Mouse (Mus musculus) right cerebral cortex, postnatal 14 days (tissue): ENCODE measurements around the gene Abcc4.

Source experiments
- DNase-seq: peaks from one replicate; pipeline ENCODE4 v3.0.0; 2022

Abcc4 gene

GRCm38 (mm10) chr14:118491300-118491699 is 214.7 kb downstream of the Abcc4 start:
- DNase-seq = no peak

DNA sequence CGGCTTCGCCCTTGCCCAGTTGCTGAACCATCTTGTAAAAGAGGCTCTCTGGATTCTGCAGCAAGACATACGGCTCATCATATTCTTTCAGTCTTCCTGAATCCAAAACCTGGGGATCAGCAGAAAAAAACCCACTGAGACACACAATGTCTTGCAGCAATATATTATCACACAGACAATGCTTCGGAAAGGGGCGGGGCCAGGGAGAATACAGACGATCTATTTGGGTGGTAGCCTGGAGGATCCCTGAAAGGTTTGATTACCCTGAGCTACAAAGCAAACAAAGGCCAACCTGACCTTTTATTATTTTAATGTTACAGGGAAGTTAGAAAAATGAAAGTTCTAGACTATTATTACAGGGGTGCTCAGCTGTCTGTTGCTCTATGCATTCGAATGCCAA is 215.5 kb downstream of the Abcc4 start:
- no peak for DNase-seq

DNA sequence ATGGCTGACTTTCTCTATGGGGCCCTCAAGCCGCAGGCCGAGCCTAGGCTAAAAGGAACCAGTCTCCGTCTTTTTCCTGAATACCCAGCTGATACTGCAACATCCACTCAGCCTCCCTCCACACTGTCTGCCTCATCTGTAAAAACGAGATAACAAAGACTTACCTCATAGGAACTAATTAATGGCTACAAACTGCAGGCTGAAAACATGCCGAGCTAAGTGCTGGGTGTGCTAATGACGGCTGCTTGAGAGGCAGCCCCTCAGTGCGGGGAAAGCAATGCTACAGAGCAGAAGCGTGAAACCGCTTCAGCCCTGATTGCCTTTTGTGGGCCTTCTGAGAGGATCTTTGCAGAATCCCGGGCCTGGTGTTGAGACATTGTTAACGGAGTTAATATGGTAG is 219.7 kb downstream of the Abcc4 start:
- DNase-seq = no peak

GRCm38 (mm10) chr14:118485646-118486045 is 220.4 kb downstream of the Abcc4 start:
- no peak for DNase-seq

DNA sequence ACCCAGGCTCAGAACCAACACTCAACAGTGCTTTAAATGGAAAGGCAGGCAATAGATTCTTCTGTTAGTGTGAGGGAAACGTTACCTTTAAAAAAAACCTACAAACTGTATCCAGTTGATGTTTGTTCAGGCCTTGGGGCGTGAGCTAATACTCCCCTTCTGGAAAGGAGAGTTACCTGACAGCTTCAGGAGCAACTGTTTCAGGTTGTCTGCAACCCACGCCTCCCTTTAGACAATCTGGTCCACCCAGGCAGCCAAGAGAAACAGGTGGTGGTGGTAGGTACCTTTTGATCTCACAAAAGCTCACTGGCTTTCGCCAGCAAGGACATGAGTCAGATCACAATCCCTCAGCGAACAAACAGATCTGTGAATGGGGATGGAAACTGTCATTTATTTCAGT is 223.7 kb downstream of the Abcc4 start:
- DNase-seq = no peak

- DNase-seq = no peak
Observed at GRCm38 (mm10) chr14:118481779-118482178, 224.2 kb downstream of the Abcc4 start.

DNA sequence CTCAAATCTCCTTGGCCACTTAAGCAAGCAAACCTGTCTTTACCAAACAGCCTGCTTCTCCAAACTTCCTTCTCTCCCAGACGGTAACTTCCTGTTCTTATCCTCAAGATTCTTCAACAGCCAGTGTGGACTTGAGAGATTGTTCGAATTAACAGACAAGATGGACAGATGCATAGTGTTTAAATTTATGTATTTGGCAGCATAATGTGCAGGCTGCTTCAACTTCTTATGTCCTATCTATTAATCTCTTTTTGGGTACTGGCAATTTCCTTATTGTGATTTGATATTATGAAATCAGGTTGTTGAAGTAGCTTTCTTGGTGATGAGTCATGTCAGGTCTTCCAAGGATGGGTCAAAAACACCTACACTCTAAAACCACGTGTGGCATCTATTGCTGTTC is 229.7 kb downstream of the Abcc4 start:
- no peak for DNase-seq

GRCm38 (mm10) chr14:118475100-118475454 is 230.9 kb downstream of the Abcc4 start:
- DNase-seq = no peak

DNA sequence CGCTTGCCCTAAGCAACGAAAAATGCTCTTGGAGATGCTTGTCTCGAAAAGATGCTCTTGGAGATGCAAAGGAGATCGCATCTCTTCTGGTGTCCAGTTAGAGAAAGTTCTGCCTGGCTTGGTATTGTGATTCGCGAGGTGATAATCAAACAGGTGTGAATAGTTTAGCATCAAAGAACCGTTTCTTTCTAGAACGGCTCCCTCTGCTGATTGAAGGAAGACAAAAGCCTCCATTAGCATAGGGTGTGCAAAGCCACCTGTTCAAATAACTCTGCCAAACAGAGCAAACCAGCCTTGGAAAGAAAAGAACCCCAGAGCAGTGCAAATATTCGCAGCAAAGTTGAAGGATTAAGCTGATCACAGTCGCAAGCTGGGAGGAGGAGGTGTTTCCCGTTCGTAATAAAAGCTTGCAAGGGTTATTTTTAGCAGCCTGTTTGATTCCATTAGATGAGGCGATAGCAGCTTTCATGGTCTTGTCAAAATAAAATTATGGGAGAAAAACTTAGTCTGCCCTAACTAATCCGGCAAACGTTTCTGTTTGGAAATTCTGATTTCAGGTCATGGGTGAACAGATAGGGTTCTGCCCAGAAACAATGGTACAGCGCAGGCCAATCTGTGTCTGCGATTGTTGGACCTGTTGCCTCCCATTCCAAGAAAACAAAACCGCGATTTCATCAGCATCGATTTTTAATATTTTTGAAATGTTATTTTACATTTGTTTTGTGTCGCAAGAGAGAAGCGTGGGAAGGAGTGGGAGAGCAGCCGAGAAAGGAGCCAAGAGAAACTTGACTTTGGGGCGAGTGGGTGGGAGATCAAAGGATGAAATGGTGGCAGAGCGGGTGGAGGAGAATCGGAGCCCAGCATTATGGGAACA is 231.6 kb downstream of the Abcc4 start:
- DNase-seq = no peak

DNA sequence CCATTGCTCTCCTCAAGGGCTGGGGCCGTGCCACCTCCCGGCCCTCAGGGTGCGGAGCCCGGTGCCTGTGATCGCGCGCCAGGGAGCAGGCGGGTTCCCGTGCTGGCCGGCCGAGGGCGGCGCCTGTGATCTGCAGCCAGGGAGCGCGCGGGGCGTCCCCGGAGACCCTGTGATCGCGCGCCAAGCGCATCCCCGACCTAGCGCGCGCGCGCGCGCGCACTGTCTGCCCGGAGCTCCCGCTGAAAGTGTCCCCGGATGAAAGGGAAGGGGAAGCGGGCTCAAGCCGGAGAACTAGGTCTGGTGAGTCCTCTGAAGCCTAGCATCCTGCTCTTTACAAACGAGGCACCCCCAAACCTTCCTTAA is 232.2 kb downstream of the Abcc4 start:
- peak; percentile 60 for DNase-seq

DNA sequence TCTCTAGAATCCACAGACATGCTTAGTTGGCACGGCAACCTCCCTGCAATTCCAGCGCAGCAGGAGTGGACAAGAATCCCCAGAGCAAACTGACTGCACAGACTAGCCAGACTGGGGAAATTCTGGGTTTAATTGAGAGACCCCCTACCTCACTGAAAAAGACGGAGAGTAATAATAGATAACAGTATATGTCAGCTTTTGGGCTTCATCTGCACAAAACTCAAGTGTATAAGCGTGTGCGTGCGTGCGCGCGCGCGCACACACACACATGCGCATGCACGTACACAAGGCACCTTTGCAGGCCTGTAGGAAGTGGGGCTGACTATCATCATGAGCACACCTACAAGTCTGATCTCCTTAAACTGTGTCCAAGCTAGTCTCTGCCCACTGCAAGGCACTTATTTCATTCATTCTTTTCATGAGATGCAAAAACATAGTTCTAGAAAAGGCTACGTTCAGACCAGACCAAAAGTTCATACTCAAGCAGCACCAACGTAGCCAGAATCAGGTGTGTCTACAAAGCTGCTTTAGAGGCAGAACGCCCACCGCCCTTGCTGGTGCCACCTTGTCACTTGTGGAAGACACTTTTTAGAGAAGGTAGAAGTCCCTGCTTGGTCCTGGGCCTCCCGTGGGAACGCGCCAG is 232.7 kb downstream of the Abcc4 start:
- no peak for DNase-seq

GRCm38 (mm10) chr14:118465331-118465730 is 240.7 kb downstream of the Abcc4 start:
- DNase-seq = no peak

- DNase-seq = no peak
Observed at GRCm38 (mm10) chr14:118464401-118464800, 241.6 kb downstream of the Abcc4 start.

DNA sequence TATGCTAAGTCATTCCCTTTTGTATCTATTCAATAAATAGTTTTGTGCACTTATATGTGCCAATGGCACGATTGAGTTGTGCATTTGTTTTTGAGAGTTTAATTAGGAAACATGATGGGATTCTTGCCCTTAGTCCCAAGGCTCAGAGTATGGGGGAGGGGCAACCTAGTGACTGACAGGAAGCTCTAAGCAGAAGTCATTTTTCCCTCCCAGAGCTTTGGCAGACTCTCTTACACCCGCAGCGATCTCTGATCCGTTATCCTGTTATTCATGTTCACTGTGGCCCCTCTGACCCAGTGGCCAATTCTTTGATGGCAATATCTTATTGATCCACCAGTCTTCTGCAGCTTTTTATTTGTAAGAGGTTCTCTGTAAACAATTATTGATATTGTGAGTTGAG is 253.4 kb downstream of the Abcc4 start:
- DNase-seq = no peak

DNA sequence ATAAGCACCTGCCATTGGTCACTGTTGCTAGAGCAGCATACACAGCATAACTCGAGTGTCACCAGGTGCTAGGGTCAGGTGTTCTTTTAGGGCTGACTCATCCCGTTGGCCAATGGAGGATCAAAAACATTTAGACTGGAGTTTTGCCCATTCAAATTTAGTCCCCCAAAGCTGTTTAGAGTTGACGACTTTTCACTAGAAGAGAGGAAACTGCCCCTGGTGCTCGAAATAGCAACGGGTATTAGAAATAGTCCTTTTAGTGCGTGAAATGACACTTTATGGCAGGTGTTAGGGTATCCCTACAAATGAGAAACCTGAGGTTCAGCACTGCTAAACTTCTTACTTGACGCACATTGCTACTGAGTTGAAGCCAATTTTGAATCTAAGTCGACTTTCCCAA is 265.9 kb downstream of the Abcc4 start:
- no peak for DNase-seq

DNA sequence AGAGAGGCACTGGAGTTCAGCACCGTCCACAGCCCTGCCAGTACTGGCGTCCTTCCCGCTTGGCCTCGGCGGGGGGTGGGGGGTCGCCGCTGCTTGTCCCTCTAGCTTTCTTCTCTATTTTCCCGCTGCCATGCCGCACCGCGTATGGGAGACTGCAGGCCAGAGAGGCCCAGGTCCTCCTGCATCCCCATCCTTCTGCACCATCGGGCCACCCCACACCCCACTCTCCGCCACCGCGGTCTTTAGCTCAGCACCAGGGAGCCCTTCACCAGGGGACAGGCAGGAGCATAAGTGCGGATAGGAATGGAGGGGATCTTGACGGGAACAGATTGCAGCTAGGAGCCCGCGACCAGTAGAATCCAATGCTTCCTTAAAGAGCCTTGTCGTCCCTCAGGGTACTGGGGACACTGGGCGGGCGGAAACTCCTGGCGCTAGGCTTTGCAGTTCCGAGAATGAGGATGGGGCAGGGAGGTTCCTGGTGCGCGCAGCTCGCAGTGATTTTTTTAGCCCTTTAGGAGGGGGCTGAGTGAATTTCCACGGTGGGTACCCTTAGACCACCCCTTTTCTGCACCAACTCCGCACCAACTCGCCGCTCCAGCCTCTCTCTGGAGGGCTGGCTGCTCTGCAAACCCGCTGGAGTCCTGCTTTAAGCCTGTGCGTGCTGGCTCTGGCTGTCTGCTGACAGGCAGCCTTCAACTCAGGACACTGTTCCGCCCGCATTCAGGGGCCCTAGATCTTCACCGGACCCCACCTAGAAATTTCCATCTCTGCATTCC is 268.7 kb downstream of the Abcc4 start:
- DNase-seq = peak; percentile 11

DNA sequence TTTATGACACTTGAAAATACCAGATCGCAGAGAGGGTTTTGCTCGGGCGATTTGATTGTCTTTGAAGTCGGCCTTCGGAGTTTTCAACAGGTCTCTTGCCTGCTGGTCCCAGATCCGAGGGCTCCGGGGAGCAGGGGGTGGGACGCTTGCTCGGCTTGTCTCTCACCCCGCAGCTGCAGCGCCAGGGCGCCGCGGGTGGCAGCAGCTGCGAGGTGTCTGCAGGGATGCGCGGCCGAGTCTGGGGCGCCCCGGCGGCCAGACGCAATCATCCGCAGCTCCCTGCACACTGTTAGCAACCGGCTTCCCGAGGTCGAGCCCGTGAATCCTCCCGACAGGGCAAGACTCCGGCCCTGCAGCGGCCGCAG is 269.2 kb downstream of the Abcc4 start:
- peak; percentile 43 for DNase-seq

DNA sequence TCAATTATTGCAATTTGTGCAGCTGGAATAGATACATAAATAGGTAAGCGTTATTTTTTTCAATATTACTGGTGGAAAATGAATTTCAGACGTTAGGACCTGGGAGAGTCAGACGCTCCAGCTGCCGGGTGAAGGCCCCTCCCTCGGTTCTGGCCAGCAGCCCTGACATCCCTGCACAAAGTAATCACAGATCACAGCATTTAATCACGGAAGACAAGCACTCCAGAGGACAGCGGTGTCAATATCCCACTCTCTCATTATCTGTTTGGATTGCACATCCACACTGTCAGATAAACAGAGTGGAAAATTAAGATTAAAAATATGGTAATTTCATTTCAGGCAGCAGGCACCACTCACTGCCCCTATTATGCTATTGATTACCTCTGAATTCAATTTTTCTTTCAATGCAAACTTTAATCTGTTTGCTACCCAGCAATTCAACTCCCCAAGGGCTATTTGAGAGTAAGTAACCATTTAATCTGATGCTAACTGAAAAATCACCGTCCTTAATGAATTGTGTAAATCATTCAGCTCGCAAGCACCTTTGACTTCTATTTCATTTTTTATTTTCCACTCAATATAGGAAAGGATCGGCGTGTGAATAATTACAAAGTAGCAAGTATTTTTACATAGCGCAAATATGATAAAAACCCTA is 270.2 kb downstream of the Abcc4 start:
- no peak for DNase-seq

DNA sequence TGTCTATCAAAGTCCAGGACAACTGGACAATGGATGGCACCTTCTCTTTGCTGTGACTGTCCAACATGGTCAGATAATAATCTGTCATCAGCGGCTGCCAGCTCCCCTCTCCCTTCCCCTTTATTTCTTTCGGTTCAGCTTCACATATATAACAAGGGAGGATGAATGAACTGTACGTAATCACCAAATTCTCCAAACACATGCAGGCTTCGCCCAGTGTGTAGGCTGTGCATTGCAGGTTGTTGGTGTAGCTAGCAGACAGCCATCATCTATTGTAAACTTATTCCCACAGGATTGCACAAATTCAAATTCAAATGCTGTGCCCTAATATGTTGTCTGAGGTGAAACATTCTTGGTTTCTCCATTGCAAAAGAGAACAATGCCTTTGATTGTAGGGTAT is 271.2 kb downstream of the Abcc4 start:
- DNase-seq = no peak

- DNase-seq = no peak
Observed at GRCm38 (mm10) chr14:118433848-118434247, 272.2 kb downstream of the Abcc4 start.
